8 mouse cellular contexts compared by ENCODE assay signal in genomic region chr4:130163391-130163861, GRCm38 (mm10). TPM values are rescaled to one million over a fixed set of nuclear protein-coding genes. Genes with fewer than 3 reads are reported as not detected.
DNase-seq lines count a peak whose midpoint lies in the region; ATAC-seq lines count a peak whose summit lies in the region.
"Had no signal": no experiment of that assay in that cellular context is flagged by ENCODE, and none has a peak within 500 bp of the region (broad histone marks: within the 10 kb centered on the region; RNA-seq: fewer than 3 reads in every experiment).

No protein-coding gene starts in this region.

- H3K4me2 ChIP-seq in embryonic facial prominence, embryonic 14.5 days (ENCODE audit: low read depth, low read length): peak overlapping the region; percentile 44
- peak overlapping the region; percentile 32 for H3K4me2 ChIP-seq in midbrain, embryonic 12.5 days (replicated peaks)

- DNase-seq in adrenal gland, postnatal 10 days: peak; percentile 71
- no peak for DNase-seq in embryonic facial prominence, embryonic 14.5 days (ENCODE audit: low spot score)
- peak; percentile 57 to 70 for DNase-seq in heart, postnatal 36 days
- DNase-seq in kidney, postnatal 4 days: peak; percentile 62 to 76
- DNase-seq in spleen, postnatal 10 days (ENCODE audit: low spot score in 2 of 2): no peak
- no peak for DNase-seq in B cell, adult 2 months

- WGBS in embryonic facial prominence, embryonic 14.5 days: 11% methylated on average over 14 of the region's 20 CpGs
- WGBS in midbrain, embryonic 12.5 days: 3% methylated on average over 20 of the region's 20 CpGs

- no peak overlapping the region; the same call in 1 of the 2 replicates for H3K4me3 ChIP-seq in embryonic facial prominence, embryonic 14.5 days (ENCODE audit: low read depth, low read length)
- peak overlapping the region; percentile 4; the same call in 1 of the 2 replicates for H3K4me3 ChIP-seq in midbrain, embryonic 12.5 days

- peaks cover 35% of the 10 kb centered on the region for H3K4me1 ChIP-seq in embryonic facial prominence, embryonic 14.5 days (ENCODE audit: control insufficient read depth, insufficient read depth, low read length)
- peaks cover 19% of the 10 kb centered on the region for H3K4me1 ChIP-seq in midbrain, embryonic 12.5 days

- peak; percentile 15; the same call in 1 of the 2 replicates for ATAC-seq in embryonic facial prominence, embryonic 14.5 days (ENCODE audit: low read depth)
- no peak for ATAC-seq in midbrain, embryonic 12.5 days (ENCODE audit: low FRiP score, low read depth)

- no peaks in the 10 kb centered on the region for H3K36me3 ChIP-seq in embryonic facial prominence, embryonic 14.5 days (ENCODE audit: control insufficient read depth, insufficient read depth, low read length)
- no peaks in the 10 kb centered on the region for H3K36me3 ChIP-seq in midbrain, embryonic 12.5 days

- H3K27me3 ChIP-seq in embryonic facial prominence, embryonic 14.5 days (replicated peaks; ENCODE audit: control insufficient read depth, insufficient read depth, low read length): peaks cover 8% of the 10 kb centered on the region
- peaks cover 79% of the 10 kb centered on the region for H3K27me3 ChIP-seq in midbrain, embryonic 12.5 days

- intact Hi-C loops in heart, postnatal 36 days (cut with DNase I): loop anchor here (2.0 kb wide), 1 partner anchor 25 kb away; the partner anchor contains the start of gene Hcrtr1

- no peaks in the 10 kb centered on the region for H3K9me3 ChIP-seq in embryonic facial prominence, embryonic 14.5 days (ENCODE audit: control insufficient read depth, low read length)
- no peaks in the 10 kb centered on the region for H3K9me3 ChIP-seq in midbrain, embryonic 12.5 days

- H3K27ac ChIP-seq in embryonic facial prominence, embryonic 14.5 days (replicated peaks; ENCODE audit: low read depth, low read length): no peak overlapping the region
- no peak overlapping the region for H3K27ac ChIP-seq in midbrain, embryonic 12.5 days (replicated peaks)

- H3K9ac ChIP-seq in embryonic facial prominence, embryonic 14.5 days (ENCODE audit: low read depth, low read length): peak overlapping the region; percentile 46
- peak overlapping the region; percentile 39; the same call in 1 of the 2 replicates for H3K9ac ChIP-seq in midbrain, embryonic 12.5 days (replicated peaks)

RNA-seq across cellular contexts. Expression of gene Tinagl1, which starts 11.5 kb away (rescaled TPM):
- total RNA-seq in adrenal gland, postnatal 10 days (2021): 100 to 1,000 TPM in 1 of 2 experiments, 10 to 100 TPM in 1; 69.2 to 114 TPM
- polyA plus RNA-seq in embryonic facial prominence, embryonic 14.5 days (2014; fragmentation: Nextera tagmentation; extraction: Ambion mirVana): 21.8 and 23.9 TPM in 2 replicates
- total RNA-seq in heart, postnatal 36 days (2021): 10 to 100 TPM; 55.2 to 76.8 TPM
- 4.8 and 7.9 TPM in 2 replicates for polyA plus RNA-seq in midbrain, embryonic 12.5 days (2016; fragmentation: Nextera tagmentation; extraction: Ambion mirVana)

RNA-seq across cellular contexts. Expression of gene Hcrtr1, which starts 24.3 kb away (rescaled TPM):
- total RNA-seq in adrenal gland, postnatal 10 days (2021): 1 to 10 TPM in 1 of 2 experiments, under 1 TPM in 1; 0.78 to 1.7 TPM
- polyA plus RNA-seq in embryonic facial prominence, embryonic 14.5 days (2014; fragmentation: Nextera tagmentation; extraction: Ambion mirVana): 0.19 and 0.30 TPM in 2 replicates
- not detected for total RNA-seq in heart, postnatal 36 days (2021)
- polyA plus RNA-seq in midbrain, embryonic 12.5 days (2016; fragmentation: Nextera tagmentation; extraction: Ambion mirVana): 0.47 and 0.48 TPM in 2 replicates

RNA-seq across cellular contexts. Expression of gene Gm853, which starts 58.8 kb away (rescaled TPM):
- total RNA-seq in adrenal gland, postnatal 10 days (2021): not detected
- not detected in 2 replicates for polyA plus RNA-seq in embryonic facial prominence, embryonic 14.5 days (2014; fragmentation: Nextera tagmentation; extraction: Ambion mirVana)
- not detected for total RNA-seq in heart, postnatal 36 days (2021)
- not detected in 2 replicates for polyA plus RNA-seq in midbrain, embryonic 12.5 days (2016; fragmentation: Nextera tagmentation; extraction: Ambion mirVana)
- total RNA-seq: adrenal gland, postnatal 4 days had no signal

Comparison
In these comparisons a context has a peak if more than half of its experiments do, and no peak if none do; other contexts are left out.
1. DNase-seq: peak in adrenal gland, postnatal 10 days (single experiment), heart, postnatal 36 days (2 of 2) and kidney, postnatal 4 days (2 of 2); none in embryonic facial prominence, embryonic 14.5 days (single experiment), spleen, postnatal 10 days (0 of 2) and B cell, adult 2 months (0 of 2).